Mouse (Mus musculus): ENCODE data around the gene Wnt5a. TPM values are rescaled to one million over a fixed set of nuclear protein-coding genes. Genes with fewer than 3 reads are reported as not detected.

The Wnt5a gene
- polyA plus RNA-seq, 1 experiment from 2014 or later, result 12.2 TPM

- peak overlapping the region; percentile 48 for H3K9ac ChIP-seq (ENCODE audit: low read length)
- no peak for ATAC-seq (ENCODE audit: low FRiP score, low TSS enrichment)
- peaks cover 7% of the 10 kb centered on the region; the same call in 1 of the 2 replicates for H3K4me1 ChIP-seq (replicated peaks; ENCODE audit: control insufficient read depth, insufficient read depth)
- no peaks in the 10 kb centered on the region for H3K36me3 ChIP-seq (ENCODE audit: control insufficient read depth, insufficient read depth, low read length)
- H3K4me3 ChIP-seq (ENCODE audit: low read depth, low read length), result peak overlapping the region; percentile 73
- peak overlapping the region; percentile 45; the same call in 1 of the 2 replicates for H3K27ac ChIP-seq (replicated peaks)
- peak; percentile 57 for DNase-seq (ENCODE audit: low spot score)
- under 1% methylated on average over 29 of the region's 29 CpGs for WGBS
- no peaks in the 10 kb centered on the region for H3K27me3 ChIP-seq (ENCODE audit: control insufficient read depth, insufficient read depth, low read length)
- H3K9me3 ChIP-seq (ENCODE audit: control insufficient read depth, low read length), result no peaks in the 10 kb centered on the region
- H3K4me2 ChIP-seq (replicated peaks; ENCODE audit: low read depth), result peak overlapping the region; percentile 86
- no peak for TF ChIP-seq EP300 (optimal IDR thresholded peaks at IDR 0.05)
- no peak for TF ChIP-seq CTCF (IDR thresholded peaks at IDR 0.05; ENCODE audit: low read depth)
Observed at GRCm38 (mm10) chr14:28506376-28506831, 1.9 kb downstream of the Wnt5a start.

GRCm38 (mm10) chr14:28507011-28507410 lies 2.5 kb downstream of the Wnt5a start:
- H3K9ac ChIP-seq (ENCODE audit: low read length), result peak overlapping the region; percentile 48; the same call in 1 of the 2 replicates
- peaks cover 7% of the 10 kb centered on the region; the same call in 1 of the 2 replicates for H3K4me1 ChIP-seq (replicated peaks; ENCODE audit: control insufficient read depth, insufficient read depth)
- TF ChIP-seq EP300 (optimal IDR thresholded peaks at IDR 0.05) (no peak), CTCF (IDR thresholded peaks at IDR 0.05; ENCODE audit: low read depth) (no peak)
- no peaks in the 10 kb centered on the region for H3K36me3 ChIP-seq (ENCODE audit: control insufficient read depth, insufficient read depth, low read length)
- under 1% methylated on average over 15 of the region's 15 CpGs for WGBS
- H3K27ac ChIP-seq (replicated peaks), result no peak overlapping the region; the same call in 1 of the 2 replicates
- peak overlapping the region; percentile 86 for H3K4me2 ChIP-seq (replicated peaks; ENCODE audit: low read depth)
- H3K4me3 ChIP-seq (ENCODE audit: low read depth, low read length), result peak overlapping the region; percentile 73
- no peaks in the 10 kb centered on the region for H3K27me3 ChIP-seq (ENCODE audit: control insufficient read depth, insufficient read depth, low read length)
- no peak for ATAC-seq (ENCODE audit: low FRiP score, low TSS enrichment)
- no peaks in the 10 kb centered on the region for H3K9me3 ChIP-seq (ENCODE audit: control insufficient read depth, low read length)
- no peak for DNase-seq (ENCODE audit: low spot score)

- DNase-seq (ENCODE audit: low spot score) (peak; percentile 80), ATAC-seq (ENCODE audit: low FRiP score, low TSS enrichment) (0 out of 2 replicates have a peak, but pooled peaks have one; percentile 21)
- 2% methylated on average over 18 of the region's 18 CpGs for whole genome bisulfite sequencing
- Histone ChIP-seq H3K36me3 (ENCODE audit: control insufficient read depth, insufficient read depth, low read length) (no peaks in the 10 kb centered on the region), H3K9me3 (ENCODE audit: control insufficient read depth, low read length) (no peaks in the 10 kb centered on the region), H3K4me3 (ENCODE audit: low read depth, low read length) (peak overlapping the region; percentile 73), H3K27me3 (ENCODE audit: control insufficient read depth, insufficient read depth, low read length) (no peaks in the 10 kb centered on the region), H3K27ac (replicated peaks) (no peak overlapping the region), H3K4me2 (replicated peaks; ENCODE audit: low read depth) (peak overlapping the region; percentile 86), H3K4me1 (replicated peaks; ENCODE audit: control insufficient read depth, insufficient read depth) (peaks cover 7% of the 10 kb centered on the region; the same call in 1 of the 2 replicates), H3K9ac (ENCODE audit: low read length) (0 out of 2 replicates have a peak overlapping the region, but pooled peaks have one; percentile 48)
- TF ChIP-seq EP300 (optimal IDR thresholded peaks at IDR 0.05) (no peak), CTCF (IDR thresholded peaks at IDR 0.05; ENCODE audit: low read depth) (peak; percentile 93)
Observed at GRCm38 (mm10) chr14:28507471-28507870, 2.9 kb downstream of the Wnt5a start.

- Histone ChIP-seq H3K4me1 (replicated peaks; ENCODE audit: control insufficient read depth, insufficient read depth) (peaks cover 7% of the 10 kb centered on the region; the same call in 1 of the 2 replicates), H3K27me3 (ENCODE audit: control insufficient read depth, insufficient read depth, low read length) (no peaks in the 10 kb centered on the region), H3K4me2 (replicated peaks; ENCODE audit: low read depth) (peak overlapping the region; percentile 86), H3K9ac (ENCODE audit: low read length) (peak overlapping the region; percentile 47; the same call in 1 of the 2 replicates), H3K4me3 (ENCODE audit: low read depth, low read length) (peak overlapping the region; percentile 46), H3K27ac (replicated peaks) (no peak overlapping the region), H3K36me3 (ENCODE audit: control insufficient read depth, insufficient read depth, low read length) (no peaks in the 10 kb centered on the region), H3K9me3 (ENCODE audit: control insufficient read depth, low read length) (no peaks in the 10 kb centered on the region)
- DNase-seq (ENCODE audit: low spot score), result no peak
- no peak for ATAC-seq (ENCODE audit: low FRiP score, low TSS enrichment)
- WGBS, result 32% methylated on average over 27 of the region's 27 CpGs
- TF ChIP-seq CTCF (IDR thresholded peaks at IDR 0.05; ENCODE audit: low read depth) (no peak), EP300 (optimal IDR thresholded peaks at IDR 0.05) (no peak)
Observed at GRCm38 (mm10) chr14:28508288-28509258, 4.0 kb downstream of the Wnt5a start.

- Histone ChIP-seq H3K36me3 (ENCODE audit: control insufficient read depth, insufficient read depth, low read length) (no peaks in the 10 kb centered on the region), H3K4me3 (ENCODE audit: low read depth, low read length) (peak overlapping the region; percentile 46), H3K27me3 (ENCODE audit: control insufficient read depth, insufficient read depth, low read length) (no peaks in the 10 kb centered on the region), H3K27ac (replicated peaks) (peak overlapping the region; percentile 53; the same call in 1 of the 2 replicates), H3K4me1 (replicated peaks; ENCODE audit: control insufficient read depth, insufficient read depth) (peaks cover 3% of the 10 kb centered on the region; the same call in 1 of the 2 replicates), H3K9me3 (ENCODE audit: control insufficient read depth, low read length) (no peaks in the 10 kb centered on the region), H3K9ac (ENCODE audit: low read length) (peak overlapping the region; percentile 59), H3K4me2 (replicated peaks; ENCODE audit: low read depth) (peak overlapping the region; percentile 86)
- 4% methylated on average over 47 of the region's 47 CpGs for WGBS
- TF ChIP-seq EP300 (optimal IDR thresholded peaks at IDR 0.05) (no peak), CTCF (IDR thresholded peaks at IDR 0.05; ENCODE audit: low read depth) (no peak)
- ATAC-seq (ENCODE audit: low FRiP score, low TSS enrichment) (no peak), DNase-seq (ENCODE audit: low spot score) (peak; percentile 36)
Observed at GRCm38 (mm10) chr14:28509441-28510340, 5.1 kb downstream of the Wnt5a start.
